Mouse (Mus musculus) ES-CJ7 (cell line): ENCODE data around the gene Ube2q2.
"Not testable (repeated sequence)": the region's sequence is repeated elsewhere in the genome, so short reads cannot be mapped to it uniquely, and the experiment has no call there.

Experiments
- DNase-seq: peaks from one replicate; pipeline ENCODE4 v3.0.0; 2011; ENCODE audit warnings: low read depth, low spot score

Ube2q2 gene

GRCm38 (mm10) chr9:55148854-55149498 lies at the start of gene Ube2q2:
Gene Ube2q2 (plus strand): TSS chr9:55148854.
- peak; percentile 75 for DNase-seq

DNA sequence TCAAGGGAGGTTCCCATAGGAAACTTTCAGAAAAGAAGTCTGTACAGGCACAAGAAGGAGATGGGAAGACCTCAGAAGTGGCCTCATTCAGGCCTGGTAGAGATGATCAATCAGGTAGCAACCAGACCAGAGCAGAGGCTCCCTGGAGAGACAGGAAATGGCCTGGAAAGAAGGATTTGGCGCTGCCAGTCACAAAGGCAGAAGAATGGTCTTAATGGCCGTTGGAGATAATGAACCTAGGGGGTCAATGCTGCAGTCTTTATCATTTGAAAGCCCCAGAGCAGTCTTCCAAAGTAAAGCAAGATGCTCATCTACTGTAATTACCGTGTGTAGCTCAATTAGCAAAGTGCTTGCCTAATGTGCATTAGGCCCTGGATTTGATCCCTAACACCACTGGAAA lies 47.5 kb upstream of the Ube2q2 start:
- DNase-seq: peak; percentile 51

DNA sequence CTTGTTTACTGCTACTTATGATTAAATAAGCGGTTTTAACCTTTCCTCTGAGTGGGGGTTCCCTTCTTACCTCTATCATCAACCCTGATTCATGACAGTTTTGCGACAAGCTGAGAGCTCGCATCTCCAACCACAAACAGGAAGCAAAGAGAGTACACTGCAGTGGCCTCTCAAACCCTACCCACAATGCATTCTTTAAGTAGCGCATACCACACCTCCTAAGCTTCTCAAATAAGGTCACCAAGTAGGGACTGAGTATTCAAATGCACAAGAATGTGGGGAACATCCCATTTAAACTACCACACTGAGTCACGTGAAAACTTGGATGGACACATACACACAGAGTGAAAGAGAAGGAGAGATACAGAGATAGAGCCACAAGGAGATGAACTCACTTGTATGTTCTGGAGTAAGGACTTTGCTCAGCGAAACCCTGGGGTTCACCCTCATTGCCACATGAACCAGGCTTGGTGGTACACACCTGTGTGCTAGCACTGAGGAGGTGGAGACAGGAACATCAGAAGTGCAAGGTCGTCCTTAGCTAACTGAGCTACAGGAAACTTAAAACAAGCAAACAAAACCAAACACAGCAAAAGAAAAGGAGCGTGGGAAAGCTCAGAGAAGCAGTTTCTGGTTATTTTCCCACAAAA lies 46.3 kb upstream of the Ube2q2 start:
- peak; percentile 29 for DNase-seq

DNA sequence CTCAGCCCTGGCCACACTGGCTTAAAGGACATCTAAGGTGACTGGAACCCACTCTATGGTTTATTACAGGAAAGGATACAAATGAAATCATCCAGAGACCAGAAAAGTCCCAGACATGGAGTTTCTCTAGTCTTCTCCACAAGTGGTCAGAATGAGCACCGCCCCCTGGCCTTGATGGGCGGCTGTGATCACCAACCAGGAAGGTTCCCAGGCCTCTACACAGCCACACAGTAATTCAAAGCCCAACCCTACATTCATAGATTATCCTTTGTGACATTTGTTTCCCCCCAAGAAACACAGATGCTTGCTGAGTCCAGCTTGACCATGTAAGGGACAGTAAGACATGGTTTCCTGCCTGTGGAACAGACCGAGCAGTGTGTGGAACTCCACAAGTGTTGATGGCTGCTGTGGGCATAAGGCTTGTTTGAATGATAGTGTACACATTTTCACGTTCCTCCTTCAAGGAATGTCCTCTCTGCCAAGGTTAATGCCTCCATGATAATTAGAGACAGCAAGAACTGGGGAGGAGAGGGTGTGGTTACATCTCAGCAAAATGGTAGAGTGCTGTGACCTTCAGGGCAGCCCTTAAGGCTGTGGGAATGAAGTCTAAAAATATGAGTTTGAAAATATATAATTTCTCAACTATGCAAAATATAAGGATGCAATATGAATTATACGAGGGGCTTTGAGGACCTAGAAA lies 45.6 kb upstream of the Ube2q2 start:
- DNase-seq: peak; percentile 58

DNA sequence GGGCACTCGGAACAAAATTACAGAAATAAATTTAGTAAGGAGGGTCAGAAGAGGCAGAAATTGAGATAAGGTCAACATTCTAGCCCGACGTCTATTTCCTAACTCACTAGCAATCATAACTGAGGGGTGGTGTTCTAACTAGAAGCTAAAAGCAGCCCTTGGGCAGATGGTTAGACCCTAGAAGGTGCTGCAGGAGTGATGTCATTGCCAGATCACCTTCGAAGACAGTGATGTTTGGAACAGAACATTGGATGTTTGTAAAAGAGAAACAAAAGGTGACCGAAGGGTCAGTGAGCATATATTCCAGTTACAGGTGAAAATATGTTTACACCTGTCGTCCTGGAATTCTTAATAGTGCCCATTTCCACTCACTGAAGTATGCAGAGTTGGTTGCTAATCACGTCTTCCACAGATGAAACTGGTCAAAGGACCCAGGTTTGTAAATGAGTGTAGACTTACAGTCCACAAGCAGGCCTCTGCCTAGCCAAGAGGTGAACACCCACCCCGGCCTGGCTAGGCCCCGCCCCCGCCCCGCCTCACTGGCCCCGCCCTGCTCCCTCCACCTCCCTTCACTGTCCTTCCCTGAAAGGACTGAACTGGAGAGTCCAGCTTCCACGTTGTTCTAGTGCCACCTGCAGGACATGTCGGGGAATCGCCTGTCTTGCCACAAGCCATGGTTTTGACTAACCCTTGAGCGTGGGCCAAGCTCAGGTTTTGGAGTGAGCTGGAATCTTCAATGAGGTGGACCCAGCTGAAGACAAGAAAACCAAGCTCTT lies 38.4 kb upstream of the Ube2q2 start:
- DNase-seq: peak; percentile 93

- DNase-seq: not testable (repeated sequence)
Observed at GRCm38 (mm10) chr9:55110835-55111217, 37.8 kb upstream of the Ube2q2 start.

DNA sequence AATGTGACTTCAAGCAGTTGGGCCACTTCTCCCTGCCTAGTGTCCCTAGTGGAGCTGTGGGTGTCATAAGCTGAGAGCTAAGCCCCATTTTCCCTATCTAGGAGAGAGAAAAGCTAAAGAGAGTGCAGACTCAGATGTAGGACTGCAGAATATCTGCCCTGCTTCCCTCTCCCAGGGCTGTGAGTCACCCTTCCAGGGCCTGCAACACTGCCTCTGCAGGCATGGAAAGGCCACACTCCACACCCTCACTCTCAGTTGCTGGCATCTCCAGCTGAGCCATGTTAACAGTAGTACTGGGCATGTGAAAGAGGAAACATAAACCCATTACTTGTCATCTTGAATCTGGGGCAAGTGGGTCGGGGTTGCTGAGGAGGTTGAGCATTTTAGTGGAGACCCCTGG lies 33.9 kb upstream of the Ube2q2 start:
- DNase-seq: no peak

DNA sequence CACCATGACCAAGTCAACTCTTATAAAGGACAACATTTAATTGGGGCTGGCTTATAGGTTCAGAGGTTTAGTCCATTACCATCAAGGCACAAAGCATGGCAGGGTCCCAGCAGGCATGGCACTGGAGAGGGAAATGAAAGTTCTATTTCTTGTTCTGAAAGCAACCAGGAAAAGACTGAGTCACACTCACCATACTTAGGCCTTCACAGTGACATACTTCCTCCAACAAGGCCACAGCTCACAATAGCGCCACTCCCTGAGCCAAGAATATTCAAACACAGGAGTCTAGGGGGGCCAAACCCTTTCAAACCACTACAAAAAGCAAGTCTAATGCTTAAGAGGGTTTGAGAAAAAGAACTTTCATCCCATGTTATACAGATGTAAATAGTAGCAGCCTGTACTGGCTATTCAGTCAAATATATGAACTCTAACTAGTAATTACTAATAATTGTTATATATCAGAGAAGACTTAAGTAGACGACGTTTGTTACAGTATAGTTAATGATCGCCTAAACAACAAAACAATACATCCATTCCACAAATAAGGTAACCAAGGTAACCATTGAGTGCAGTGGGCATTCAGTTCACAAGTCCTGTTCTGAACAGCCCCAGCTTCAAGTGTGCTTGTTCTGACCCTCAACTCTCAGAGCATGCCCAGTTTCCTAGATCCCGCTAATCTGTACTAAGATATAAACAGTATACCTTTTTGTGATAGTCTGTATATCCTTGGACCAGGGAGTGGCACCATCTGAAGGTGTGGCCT lies 31.2 kb upstream of the Ube2q2 start:
- no peak for DNase-seq

DNA sequence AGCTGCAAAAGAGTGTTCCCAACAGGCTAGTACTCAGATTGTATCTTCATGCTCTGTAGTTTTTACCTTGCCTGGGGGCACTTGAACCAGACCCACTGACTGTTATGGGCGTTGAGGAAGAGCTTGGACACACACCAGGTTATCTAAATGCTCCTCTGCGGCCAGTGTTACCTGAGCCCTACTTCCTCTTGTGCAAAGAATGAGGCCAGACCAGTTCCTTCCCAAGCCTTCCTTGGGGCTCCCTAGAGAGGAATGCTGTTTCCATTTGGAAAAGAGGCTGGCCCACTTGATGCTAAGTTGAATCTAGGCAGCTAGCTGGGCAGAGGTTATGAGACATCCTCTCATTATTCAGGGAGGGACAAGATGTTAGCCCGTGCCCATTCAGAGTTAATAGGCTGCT lies 26.1 kb upstream of the Ube2q2 start:
- no peak for DNase-seq

DNA sequence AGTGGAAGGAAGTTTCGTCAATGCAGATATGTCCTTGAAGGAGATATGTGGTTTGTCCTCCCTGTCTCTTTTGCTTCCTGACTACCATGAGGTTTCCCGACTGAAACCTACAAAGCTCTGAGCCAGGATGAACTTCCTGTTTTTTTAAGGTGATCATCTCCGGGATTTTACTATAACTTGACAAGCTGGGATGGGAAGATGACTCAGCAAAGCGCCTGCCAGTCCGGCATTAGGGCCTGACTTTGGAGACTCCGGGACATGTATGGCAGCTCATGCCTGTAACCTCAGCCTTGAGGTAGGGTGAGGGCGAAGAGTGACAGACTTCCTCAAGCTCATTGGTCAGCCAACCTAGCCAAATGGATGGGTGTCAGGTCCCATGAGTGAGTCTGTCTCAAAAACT lies 22.9 kb upstream of the Ube2q2 start:
- DNase-seq: no peak

DNA sequence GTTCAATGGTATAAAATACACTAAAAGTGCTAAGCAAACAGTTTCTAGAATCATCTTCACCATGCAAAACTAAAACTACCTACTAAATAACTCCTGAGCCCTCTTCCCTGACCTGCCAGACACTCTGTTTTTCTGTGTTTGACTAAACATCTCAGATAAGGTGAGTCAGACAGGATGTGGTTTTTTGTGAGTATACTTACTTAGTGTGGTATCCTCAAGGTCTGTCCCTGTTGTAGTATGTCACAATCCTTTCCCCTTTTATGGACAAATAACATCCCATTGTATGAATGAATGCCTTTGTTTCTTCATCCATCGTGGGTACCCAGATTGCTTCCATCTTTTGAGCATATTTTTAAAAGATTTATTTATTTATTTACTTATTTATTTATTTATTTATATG lies 22.4 kb upstream of the Ube2q2 start:
- no peak for DNase-seq

- DNase-seq: no peak
Observed at GRCm38 (mm10) chr9:55131851-55132250, 16.8 kb upstream of the Ube2q2 start.

DNA sequence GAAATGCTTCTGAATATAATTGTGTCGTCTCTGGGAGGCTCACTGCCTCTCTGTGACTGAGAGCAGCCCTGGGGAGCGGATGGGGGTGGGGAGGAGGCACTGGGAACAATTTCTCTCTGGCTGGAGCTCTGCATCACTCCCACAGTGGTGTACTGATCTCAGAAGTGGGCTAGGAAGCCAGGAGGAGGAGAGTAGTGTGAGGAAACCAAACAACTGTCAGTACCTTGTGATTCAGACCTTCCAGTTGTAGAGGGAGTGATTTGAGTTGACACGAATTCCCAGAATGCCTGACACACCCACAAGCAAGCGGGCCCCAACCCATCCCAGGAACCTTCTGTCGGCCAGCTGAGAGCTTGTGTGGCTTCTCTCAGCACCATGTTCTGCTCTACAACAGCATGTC lies 12.1 kb upstream of the Ube2q2 start:
- peak; percentile 51 for DNase-seq

- no peak for DNase-seq
Observed at GRCm38 (mm10) chr9:55137112-55137511, 11.5 kb upstream of the Ube2q2 start.

GRCm38 (mm10) chr9:55139958-55140357 lies 8.7 kb upstream of the Ube2q2 start:
- no peak for DNase-seq

- DNase-seq: peak; percentile 53
Observed at GRCm38 (mm10) chr9:55149499-55150278, 1.0 kb downstream of the Ube2q2 start.

- no peak for DNase-seq
Observed at GRCm38 (mm10) chr9:55150279-55150726, 1.6 kb downstream of the Ube2q2 start.

GRCm38 (mm10) chr9:55151096-55151495 lies 2.4 kb downstream of the Ube2q2 start:
- no peak for DNase-seq

- DNase-seq: no peak
Observed at GRCm38 (mm10) chr9:55152935-55153334, 4.3 kb downstream of the Ube2q2 start.

- DNase-seq: no peak
Observed at GRCm38 (mm10) chr9:55170655-55171412, 22.2 kb downstream of the Ube2q2 start.
